In the genomic region with DNA sequence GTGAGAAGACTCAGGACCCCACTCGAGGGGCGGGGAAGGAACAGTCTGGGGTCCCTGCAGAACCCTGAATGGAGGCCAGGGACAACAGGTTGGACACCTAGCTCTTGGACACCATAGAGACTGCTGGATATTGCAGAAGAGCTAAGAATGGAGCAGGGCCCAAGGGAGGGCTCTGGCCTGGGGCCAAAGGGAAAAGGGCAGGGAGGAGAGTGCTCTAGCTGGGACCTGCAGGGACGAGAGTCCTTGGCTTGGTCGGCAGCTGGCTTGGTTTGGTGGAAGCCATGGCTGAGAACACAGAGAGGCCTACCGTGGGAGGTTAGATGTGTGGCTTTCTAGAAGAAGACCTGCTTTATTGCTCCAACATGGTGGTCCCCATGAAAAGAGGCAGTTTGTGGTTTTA, we compare ENCODE assay signal across 21 mouse cellular contexts.
DNase-seq lines count a peak whose midpoint lies in the region; ATAC-seq lines count a peak whose summit lies in the region.
"Had no signal": no experiment of that assay in that cellular context is flagged by ENCODE, and none has a peak within 500 bp of the region (broad histone marks: within the 10 kb centered on the region; RNA-seq: fewer than 3 reads in every experiment).

No protein-coding gene starts in this region.

- ATAC-seq in kidney, embryonic 15.5 days (replicated peaks; ENCODE audit: low FRiP score) = no peak
- ATAC-seq: activated CD4-positive, CD25-positive, alpha-beta regulatory T cell, adult 4 months; CD4-positive, CD25-positive, alpha-beta regulatory T cell, adult 4 months; forebrain, embryonic 13.5 days; forebrain, embryonic 15.5 days; forebrain, postnatal 0 days; Patski had no signal

- 80% methylated on average over 5 of the region's 5 CpGs for WGBS in kidney, embryonic 15.5 days

- H3K27ac ChIP-seq in kidney, embryonic 15.5 days = no peak overlapping the region
- H3K27ac ChIP-seq: embryonic facial prominence, embryonic 10.5 days; embryonic facial prominence, embryonic 12.5 days; forebrain, embryonic 13.5 days; forebrain, embryonic 15.5 days had no signal

- H3K4me2 ChIP-seq in kidney, embryonic 15.5 days = no peak overlapping the region
- H3K4me2 ChIP-seq: embryonic facial prominence, embryonic 12.5 days; forebrain, embryonic 13.5 days; forebrain, embryonic 15.5 days had no signal

- H3K27me3 ChIP-seq in kidney, embryonic 15.5 days = no peaks in the 10 kb centered on the region
- H3K27me3 ChIP-seq: embryonic facial prominence, embryonic 12.5 days; Patski had no signal

- no peak overlapping the region for H3K9ac ChIP-seq in kidney, embryonic 15.5 days
- H3K9ac ChIP-seq: embryonic facial prominence, embryonic 12.5 days; forebrain, embryonic 13.5 days; forebrain, embryonic 15.5 days; forebrain, postnatal 0 days had no signal

- no peaks in the 10 kb centered on the region for H3K4me1 ChIP-seq in kidney, embryonic 15.5 days
- H3K4me1 ChIP-seq: embryonic facial prominence, embryonic 10.5 days; embryonic facial prominence, embryonic 12.5 days had no signal

- H3K36me3 ChIP-seq in kidney, embryonic 15.5 days = no peaks in the 10 kb centered on the region
- H3K36me3 ChIP-seq: embryonic facial prominence, embryonic 10.5 days; embryonic facial prominence, embryonic 12.5 days; forebrain, embryonic 15.5 days; G1E had no signal

- DNase-seq in adrenal gland, postnatal 10 days = peak; percentile 57
- DNase-seq in adrenal gland, postnatal 4 days (ENCODE audit: low spot score in 2 of 2) = no peak
- DNase-seq in adrenal gland, postnatal 25 days = peak; percentile 12
- DNase-seq in adrenal gland, postnatal 36 days = no peak
- DNase-seq in kidney, postnatal 10 days = peak; percentile 6
- DNase-seq: B cell, adult 2 months; cerebellum, adult 11-12 months; cerebellum, adult 2 months; cerebellum, adult 9-10 months; cerebellum, postnatal 10 days; cerebellum, postnatal 25 days; forebrain, postnatal 0 days had no signal

- H3K4me3 ChIP-seq in kidney, embryonic 15.5 days (replicated peaks) = no peak overlapping the region
- H3K4me3 ChIP-seq: embryonic facial prominence, embryonic 10.5 days; embryonic facial prominence, embryonic 12.5 days; forebrain, embryonic 13.5 days; forebrain, embryonic 15.5 days had no signal

- H3K9me3 ChIP-seq in kidney, embryonic 15.5 days (replicated peaks) = no peaks in the 10 kb centered on the region
- H3K9me3 ChIP-seq: embryonic facial prominence, embryonic 10.5 days; embryonic facial prominence, embryonic 12.5 days; forebrain, embryonic 13.5 days; forebrain, embryonic 15.5 days had no signal

Comparison
In these comparisons a context has a peak if more than half of its experiments do, and no peak if none do; other contexts are left out.
1. DNase-seq: peak in adrenal gland, postnatal 10 days (single experiment), adrenal gland, postnatal 25 days (single experiment) and kidney, postnatal 10 days (single experiment); none in adrenal gland, postnatal 4 days (0 of 2) and adrenal gland, postnatal 36 days (0 of 2).